Mouse (Mus musculus): ENCODE results near the gene D17Wsu92e. TPM values are rescaled to one million over a fixed set of nuclear protein-coding genes. Genes with fewer than 3 reads are reported as not detected.
A peak's percentile ranks its signal among the peaks of the same experiment; 100 is the strongest.

Gene D17Wsu92e
- total and polyA plus RNA-seq, 2 experiments, result 93.0 to 159 TPM

- 97% methylated on average over 6 of the region's 6 CpGs for WGBS
- Histone ChIP-seq H3K4me3 (ENCODE audit: insufficient read depth, low read depth, low read length) (no peak overlapping the region), H3K27me3 (ENCODE audit: control insufficient read depth, insufficient read depth, low read length) (no peaks in the 10 kb centered on the region), H3K9ac (ENCODE audit: low read depth, low read length) (no peak overlapping the region), H3K79me2 (ENCODE audit: control insufficient read depth, insufficient read depth, low read length) (peaks cover 58% of the 10 kb centered on the region), H3K36me3 (ENCODE audit: control insufficient read depth, insufficient read depth, low read length) (peaks cover 15% of the 10 kb centered on the region), H3K4me1 (ENCODE audit: control insufficient read depth, insufficient read depth, low read length) (peaks cover 3% of the 10 kb centered on the region), H3K27ac (replicated peaks; ENCODE audit: insufficient read depth, low read depth, low read length) (no peak overlapping the region)
- TF ChIP-seq CTCF (IDR thresholded peaks at IDR 0.05; ENCODE audit: low read depth, low read length) (no peak), POLR2A (IDR thresholded peaks at IDR 0.05; ENCODE audit: extremely low read depth, insufficient read depth, low read length) (no peak)
- DNase-seq (ENCODE audit: extremely low read depth, low read depth, low spot score), result no peak
These were observed 55.4 kb downstream of the D17Wsu92e start for GRCm38 (mm10) chr17:27765066-27765465.

GRCm38 (mm10) chr17:27764453-27764852, 56.0 kb downstream of the D17Wsu92e start:
- Histone ChIP-seq H3K27ac (replicated peaks; ENCODE audit: insufficient read depth, low read depth, low read length) (no peak overlapping the region), H3K27me3 (ENCODE audit: control insufficient read depth, insufficient read depth, low read length) (no peaks in the 10 kb centered on the region), H3K4me3 (ENCODE audit: insufficient read depth, low read depth, low read length) (no peak overlapping the region), H3K79me2 (ENCODE audit: control insufficient read depth, insufficient read depth, low read length) (peaks cover 61% of the 10 kb centered on the region), H3K4me1 (ENCODE audit: control insufficient read depth, insufficient read depth, low read length) (peaks cover 3% of the 10 kb centered on the region), H3K9ac (ENCODE audit: low read depth, low read length) (no peak overlapping the region), H3K36me3 (ENCODE audit: control insufficient read depth, insufficient read depth, low read length) (peaks cover 15% of the 10 kb centered on the region)
- WGBS, result 69% methylated on average over 2 of the region's 2 CpGs
- DNase-seq (ENCODE audit: extremely low read depth, low read depth, low spot score), result no peak
- TF ChIP-seq CTCF (IDR thresholded peaks at IDR 0.05; ENCODE audit: low read depth, low read length) (peak; percentile 10; the same call in 1 of the 2 replicates), POLR2A (IDR thresholded peaks at IDR 0.05; ENCODE audit: extremely low read depth, insufficient read depth, low read length) (no peak)

- Histone ChIP-seq H3K36me3 (ENCODE audit: control insufficient read depth, insufficient read depth, low read length) (peaks cover 14% of the 10 kb centered on the region; the same call in 1 of the 2 replicates), H3K79me2 (ENCODE audit: control insufficient read depth, insufficient read depth, low read length) (peaks cover 59% of the 10 kb centered on the region), H3K4me3 (ENCODE audit: insufficient read depth, low read depth, low read length) (no peak overlapping the region), H3K27ac (replicated peaks; ENCODE audit: insufficient read depth, low read depth, low read length) (no peak overlapping the region), H3K27me3 (ENCODE audit: control insufficient read depth, insufficient read depth, low read length) (no peaks in the 10 kb centered on the region), H3K4me1 (ENCODE audit: control insufficient read depth, insufficient read depth, low read length) (peaks cover 2% of the 10 kb centered on the region; the same call in 1 of the 2 replicates), H3K9ac (ENCODE audit: low read depth, low read length) (no peak overlapping the region)
- DNase-seq (ENCODE audit: extremely low read depth, low read depth, low spot score), result no peak
- no peak for TF ChIP-seq CTCF (IDR thresholded peaks at IDR 0.05; ENCODE audit: low read depth, low read length)
- no peak for TF ChIP-seq POLR2A (IDR thresholded peaks at IDR 0.05; ENCODE audit: extremely low read depth, insufficient read depth, low read length)
- WGBS, result 93% methylated on average over 11 of the region's 11 CpGs
These were observed 57.6 kb downstream of the D17Wsu92e start for GRCm38 (mm10) chr17:27762884-27763283.

GRCm38 (mm10) chr17:27761639-27762336, 58.7 kb downstream of the D17Wsu92e start:
- TF ChIP-seq CTCF (IDR thresholded peaks at IDR 0.05; ENCODE audit: low read depth, low read length), result peak; percentile 69
- no peak for TF ChIP-seq POLR2A (IDR thresholded peaks at IDR 0.05; ENCODE audit: extremely low read depth, insufficient read depth, low read length)
- no peak overlapping the region for H3K4me3 ChIP-seq (ENCODE audit: insufficient read depth, low read depth, low read length)
- WGBS, result 64% methylated on average over 9 of the region's 9 CpGs
- peaks cover 64% of the 10 kb centered on the region for H3K79me2 ChIP-seq (ENCODE audit: control insufficient read depth, insufficient read depth, low read length)
- H3K9ac ChIP-seq (ENCODE audit: low read depth, low read length), result no peak overlapping the region
- H3K36me3 ChIP-seq (ENCODE audit: control insufficient read depth, insufficient read depth, low read length), result peaks cover 14% of the 10 kb centered on the region; the same call in 1 of the 2 replicates
- no peaks in the 10 kb centered on the region for H3K27me3 ChIP-seq (ENCODE audit: control insufficient read depth, insufficient read depth, low read length)
- peaks cover 2% of the 10 kb centered on the region; the same call in 1 of the 2 replicates for H3K4me1 ChIP-seq (ENCODE audit: control insufficient read depth, insufficient read depth, low read length)
- peak; percentile 41 for DNase-seq (ENCODE audit: extremely low read depth, low read depth, low spot score)
- H3K27ac ChIP-seq (replicated peaks; ENCODE audit: insufficient read depth, low read depth, low read length), result no peak overlapping the region

- H3K36me3 ChIP-seq (ENCODE audit: control insufficient read depth, insufficient read depth, low read length), result peaks cover 5% of the 10 kb centered on the region; the same call in 1 of the 2 replicates
- WGBS, result 63% methylated on average over 6 of the region's 6 CpGs
These were observed 60.3 kb downstream of the D17Wsu92e start for GRCm38 (mm10) chr17:27760169-27760568.

More at GRCm38 (mm10) chr17:27760169-27760568, 60.3 kb downstream of the D17Wsu92e start:
- TF ChIP-seq POLR2A (IDR thresholded peaks at IDR 0.05; ENCODE audit: extremely low read depth, insufficient read depth, low read length) (no peak), CTCF (IDR thresholded peaks at IDR 0.05; ENCODE audit: low read depth, low read length) (no peak)
- H3K27ac ChIP-seq (replicated peaks; ENCODE audit: insufficient read depth, low read depth, low read length), result no peak overlapping the region
- H3K4me1 ChIP-seq (ENCODE audit: control insufficient read depth, insufficient read depth, low read length), result peaks cover 2% of the 10 kb centered on the region; the same call in 1 of the 2 replicates
- H3K9ac ChIP-seq (ENCODE audit: low read depth, low read length), result no peak overlapping the region
- no peaks in the 10 kb centered on the region for H3K27me3 ChIP-seq (ENCODE audit: control insufficient read depth, insufficient read depth, low read length)
- peaks cover 66% of the 10 kb centered on the region for H3K79me2 ChIP-seq (ENCODE audit: control insufficient read depth, insufficient read depth, low read length)
- no peak for DNase-seq (ENCODE audit: extremely low read depth, low read depth, low spot score)
- H3K4me3 ChIP-seq (ENCODE audit: insufficient read depth, low read depth, low read length), result no peak overlapping the region
